Mouse (Mus musculus) spleen, adult 18-20 months (tissue): ENCODE data around the gene Cntnap4.

Source experiments
- DNase-seq, 2 experiments: peaks; one replicate each; pipeline ENCODE4 v3.0.0; 2022; ENCODE audit warnings: mixed read lengths in 2 of 2

Gene Cntnap4

DNA sequence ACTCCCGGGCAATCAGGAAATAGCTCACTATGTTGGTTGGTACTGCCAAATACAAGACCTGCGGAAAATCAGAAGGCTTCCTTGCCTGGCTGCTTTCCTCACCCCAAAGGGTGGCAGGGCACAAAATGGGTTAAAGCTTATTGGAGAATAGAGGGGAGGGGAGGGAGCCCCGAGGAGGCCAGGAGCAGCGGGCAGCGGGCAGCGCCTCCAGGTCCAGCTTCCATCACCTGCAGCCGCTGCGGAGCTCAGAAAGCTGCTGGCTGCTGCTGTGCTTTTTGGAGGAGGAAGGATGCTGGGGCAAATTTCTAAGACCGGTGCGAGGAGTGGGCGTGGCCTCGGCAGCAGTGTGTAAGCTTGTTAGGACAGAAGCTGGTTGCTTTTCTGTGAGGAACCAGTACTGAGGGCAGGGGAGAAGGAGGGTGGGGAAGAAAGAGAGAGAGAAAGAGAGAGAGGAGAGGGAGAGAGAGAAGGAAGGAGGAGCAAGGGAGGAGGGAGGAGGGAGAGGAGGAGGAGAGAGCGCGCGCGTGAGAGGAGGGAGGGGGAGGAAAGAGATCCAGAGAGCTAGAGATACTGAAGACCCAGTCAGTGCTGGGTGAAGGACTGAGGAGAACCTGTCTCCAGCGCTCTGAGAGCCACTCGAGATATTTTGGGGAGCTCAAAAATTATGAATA lies at the start of gene Cntnap4:
Cntnap4 (plus strand) TSS at position 573 of the 671 bp plus-strand sequence.
- no peak for DNase-seq

DNA sequence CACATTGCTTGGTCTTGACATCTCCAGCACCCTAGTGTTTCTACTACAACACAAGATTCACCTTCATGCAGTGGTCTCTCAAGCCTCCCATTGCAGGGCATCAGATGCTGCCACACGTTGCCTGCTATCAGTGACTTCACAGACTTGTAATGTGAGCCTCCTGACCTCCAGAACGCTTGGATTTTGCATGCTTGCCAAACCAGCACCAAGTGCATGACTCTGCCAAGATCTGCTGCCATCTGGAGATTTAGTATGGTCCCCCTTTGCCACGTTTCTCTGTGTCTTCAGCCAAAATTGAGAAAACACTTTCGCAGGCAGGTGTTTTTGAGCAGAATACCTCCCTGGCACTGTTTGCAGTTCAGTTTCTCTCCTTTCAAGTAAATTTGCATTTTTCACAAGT lies 12.5 kb upstream of the Cntnap4 start:
- DNase-seq = no peak

DNA sequence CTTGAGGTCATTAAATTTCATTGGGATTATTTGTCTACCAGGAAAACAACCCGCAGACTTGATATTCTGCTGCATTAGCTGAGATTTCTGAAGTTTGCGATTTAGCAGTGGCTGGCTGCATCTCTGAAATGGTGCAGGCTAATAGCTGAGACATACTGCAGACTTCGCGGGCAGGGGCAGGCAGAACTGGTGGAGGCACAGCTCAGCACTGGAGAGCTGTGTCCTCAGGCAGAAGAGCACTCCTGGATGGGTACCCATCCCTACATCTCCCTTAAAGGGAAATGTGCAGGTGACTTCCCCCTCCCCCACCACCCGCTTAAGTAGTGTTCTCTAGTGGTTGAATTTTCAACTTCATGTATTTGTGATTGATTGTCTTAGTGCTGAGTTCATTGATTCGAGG lies 698 bp downstream of the Cntnap4 start:
- DNase-seq = no peak

DNA sequence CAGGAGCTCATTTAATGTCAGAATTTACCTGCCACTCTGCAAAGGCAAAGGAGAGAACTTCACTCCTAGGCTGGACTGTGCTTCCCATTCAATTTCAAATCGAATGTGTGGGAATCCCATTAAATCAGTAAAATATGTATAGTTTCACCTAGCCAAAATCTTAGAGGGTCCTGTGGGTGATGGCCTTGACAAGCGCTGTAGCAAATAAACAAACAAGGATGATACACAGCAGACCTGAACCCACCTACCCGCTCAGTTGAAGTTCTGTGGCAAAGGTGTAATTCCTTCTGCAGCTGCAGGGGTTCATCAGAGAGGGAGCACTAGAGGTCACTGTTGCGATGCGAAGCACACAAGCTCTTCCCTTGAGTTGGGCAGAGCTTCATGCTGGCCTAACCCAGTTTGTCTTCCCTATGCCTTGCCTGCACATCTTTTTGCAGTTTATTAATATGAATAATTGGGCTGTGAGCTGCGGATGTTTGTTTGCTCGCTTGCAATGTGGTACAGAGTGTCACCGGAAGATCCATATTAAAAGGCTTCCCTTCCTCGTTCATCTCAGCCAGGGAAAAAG lies 1.6 kb downstream of the Cntnap4 start:
- DNase-seq = no peak

DNA sequence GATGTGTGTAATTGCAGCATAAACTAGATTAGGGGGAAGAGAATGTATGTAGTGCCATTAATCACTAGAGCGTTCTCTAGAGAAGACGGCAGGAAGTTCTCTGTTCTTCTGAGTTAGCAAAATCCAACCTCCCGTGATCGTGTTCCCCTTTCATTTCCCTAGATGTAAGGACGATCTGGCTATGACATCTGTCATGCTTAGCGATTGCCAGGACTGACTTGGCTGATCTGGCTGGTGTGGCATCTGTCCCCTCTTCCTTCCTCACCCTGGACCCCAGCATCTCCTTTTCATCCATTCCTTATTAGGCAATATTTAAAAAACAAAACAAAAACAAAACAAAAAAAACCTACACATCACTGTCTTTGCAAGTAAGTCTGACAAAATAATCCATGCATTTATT lies 11.6 kb downstream of the Cntnap4 start:
- DNase-seq = no peak

DNA sequence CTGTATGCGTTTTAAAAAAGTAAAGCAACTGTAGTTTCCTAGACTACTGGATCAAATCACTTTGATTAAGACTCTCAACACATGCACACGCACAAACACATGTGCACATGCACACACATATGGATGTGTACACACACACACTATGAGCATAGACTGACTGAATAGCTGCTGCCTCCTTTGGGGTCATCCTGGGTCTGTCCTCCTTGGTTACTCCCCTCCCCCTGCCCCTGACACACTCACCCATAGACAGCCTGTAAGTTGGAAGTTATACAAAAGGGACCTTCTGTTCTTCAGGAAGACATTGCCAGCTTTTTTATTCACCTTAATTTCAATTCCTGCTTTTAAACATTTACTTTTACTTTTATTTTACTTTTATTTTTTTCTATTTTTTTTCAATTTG lies 13.6 kb downstream of the Cntnap4 start:
- no peak for DNase-seq

DNA sequence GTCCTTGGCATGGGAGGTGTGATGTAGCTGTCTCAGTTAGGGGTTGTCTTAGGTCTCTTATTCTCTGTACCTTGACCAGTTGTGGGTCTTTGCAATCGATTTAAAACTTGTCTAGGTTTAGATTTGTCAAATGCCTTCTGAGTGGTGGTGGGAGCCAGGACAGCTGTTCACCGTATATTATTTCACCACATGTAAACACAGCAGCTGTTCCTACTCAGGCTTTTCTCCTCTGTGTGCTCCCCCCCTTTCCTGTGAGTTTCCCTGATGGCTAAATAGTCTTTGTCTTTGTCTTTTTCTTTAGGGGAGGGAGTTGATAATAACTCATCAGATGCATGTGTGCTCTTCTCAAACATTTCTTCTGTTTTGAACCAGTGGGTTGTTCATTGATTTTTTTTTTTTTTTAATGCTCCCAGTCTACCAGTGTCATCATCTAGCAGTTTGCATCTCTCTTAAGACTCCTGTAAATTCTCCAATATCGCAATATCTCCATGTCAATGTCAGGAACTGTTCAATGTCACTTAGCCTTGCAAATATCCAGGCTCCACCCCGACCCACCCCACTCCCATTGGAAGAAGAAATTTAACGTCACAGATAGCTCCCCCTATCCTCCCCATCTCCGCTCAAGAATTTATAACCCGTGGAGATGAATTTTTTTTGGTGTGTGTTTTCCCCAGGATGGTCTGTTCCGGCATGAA lies 18.7 kb downstream of the Cntnap4 start:
- DNase-seq = no peak

DNA sequence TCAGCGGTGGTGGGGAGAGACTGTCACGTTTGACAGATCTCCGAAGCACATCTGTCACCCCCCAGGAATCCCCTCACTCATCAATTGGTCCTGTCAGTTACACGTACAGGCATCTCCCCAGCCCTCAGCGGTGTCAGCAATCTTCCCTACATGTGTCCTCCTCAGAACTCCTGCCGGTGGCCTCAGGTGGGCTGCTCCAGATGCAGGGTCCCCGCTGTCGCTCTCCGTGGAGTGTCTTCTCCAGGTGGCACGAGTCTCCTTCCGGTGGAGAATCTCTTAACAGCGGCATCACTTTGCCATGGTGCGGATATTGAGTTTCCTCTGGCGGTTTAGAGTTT lies 19.2 kb downstream of the Cntnap4 start:
- no peak for DNase-seq

DNA sequence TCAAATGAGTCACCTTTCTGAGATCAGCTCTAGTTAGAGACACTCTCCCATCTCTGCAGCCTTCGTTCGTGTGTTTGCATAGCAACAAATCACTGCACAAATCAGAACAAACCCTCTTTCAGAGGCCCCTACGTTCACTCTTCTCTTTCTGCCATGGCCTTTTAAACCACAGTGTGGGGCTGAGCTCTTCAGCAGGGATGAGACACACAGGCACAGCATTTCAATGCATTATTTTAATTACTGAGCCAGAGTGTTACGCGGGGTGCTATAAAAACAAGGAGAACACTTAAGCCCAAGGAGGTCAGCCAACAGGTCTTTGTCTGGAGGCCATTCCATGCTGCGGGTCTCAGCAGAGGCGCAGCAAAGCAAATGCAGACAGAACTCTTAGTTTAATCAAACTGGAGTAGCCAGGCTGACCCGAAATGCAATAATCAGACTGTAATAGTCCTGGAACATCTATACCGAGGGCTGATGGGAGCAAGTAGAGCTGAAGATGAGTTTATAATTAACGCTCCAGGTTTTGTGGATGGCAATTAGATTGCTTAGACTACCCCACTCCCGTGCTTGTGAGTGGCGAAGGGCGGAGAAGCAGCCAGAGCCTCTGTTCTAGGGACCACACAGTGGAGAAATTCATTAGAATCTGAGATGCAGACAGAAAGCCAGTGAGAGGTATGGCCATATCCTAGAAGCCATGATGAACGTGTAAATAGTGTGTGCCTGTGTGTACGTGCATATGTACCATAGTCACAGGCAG lies 26.4 kb downstream of the Cntnap4 start:
- no peak for DNase-seq

DNA sequence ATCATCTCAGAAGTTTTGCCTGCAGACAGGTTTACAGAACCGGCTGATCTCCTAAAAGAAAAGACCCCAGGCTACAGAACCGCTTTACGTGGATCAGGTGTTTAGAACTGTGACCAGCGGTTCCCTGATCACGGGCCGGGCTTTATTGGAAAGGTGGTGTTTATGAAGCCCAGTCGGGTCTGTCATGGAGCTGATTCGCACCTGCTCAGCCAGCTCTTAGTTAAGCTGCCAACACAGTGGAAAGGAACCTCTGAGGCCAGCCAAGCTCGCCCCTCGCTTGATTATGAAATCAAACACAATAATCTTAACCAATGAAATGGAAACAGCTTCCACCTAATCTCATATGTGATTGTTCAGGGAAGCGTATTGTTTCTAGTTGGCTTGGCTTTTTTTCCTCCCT lies 30.1 kb downstream of the Cntnap4 start:
- no peak for DNase-seq

DNA sequence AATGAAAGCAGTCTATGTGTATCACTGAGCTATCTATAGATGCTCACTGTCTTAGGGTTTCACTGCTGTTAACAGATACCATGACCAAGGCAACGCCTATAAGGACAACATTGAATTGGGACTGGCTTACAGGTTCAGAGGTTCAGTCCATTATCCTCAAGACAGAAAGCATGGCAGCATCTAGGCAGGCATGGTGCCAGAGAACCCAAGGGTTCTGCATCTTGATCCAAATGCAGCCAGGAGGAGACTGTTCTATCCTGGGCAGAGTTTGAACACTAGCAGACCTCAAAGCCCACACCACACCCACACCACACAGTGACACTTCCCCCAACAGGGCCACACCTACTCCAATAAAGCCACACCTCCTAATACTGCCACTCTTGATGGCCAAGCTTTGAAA lies 31.3 kb downstream of the Cntnap4 start:
- no peak for DNase-seq

DNA sequence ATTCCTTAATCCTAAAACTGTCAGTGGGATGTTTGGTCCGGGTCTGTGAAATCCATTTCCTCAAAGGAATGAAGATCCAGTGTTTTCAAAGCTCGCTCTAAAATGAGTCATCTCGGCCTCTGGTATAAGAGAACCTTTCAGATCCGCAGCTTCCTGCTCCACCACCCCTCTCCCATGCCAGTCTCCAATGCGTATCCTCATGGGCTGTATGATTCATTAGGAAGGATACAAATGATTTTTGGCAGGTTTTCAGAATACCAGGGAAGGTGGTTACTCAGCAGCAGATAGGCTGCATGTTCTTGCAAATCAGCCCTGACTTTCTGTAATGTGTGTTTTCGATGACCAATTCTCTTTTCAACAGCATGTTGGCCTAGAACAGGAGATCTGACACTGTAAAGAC lies 40.3 kb downstream of the Cntnap4 start:
- no peak for DNase-seq

DNA sequence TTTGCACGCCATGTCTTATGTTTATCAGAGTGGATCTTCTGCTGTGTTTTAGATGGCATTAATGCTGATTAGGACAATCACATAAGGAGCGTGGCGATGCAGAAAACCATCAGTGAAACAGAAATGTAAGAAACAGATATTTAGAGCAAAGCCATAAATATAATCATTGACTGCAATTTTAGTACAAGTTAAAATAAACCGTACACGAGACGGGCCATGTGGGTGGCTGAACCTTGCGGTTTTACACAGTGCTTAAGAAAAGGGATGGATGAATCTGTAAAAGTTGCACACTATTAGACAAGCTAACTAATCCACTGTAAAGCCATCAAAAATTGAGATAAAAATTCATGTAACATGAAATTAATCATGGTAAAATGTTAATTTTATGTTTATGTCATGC lies 58.9 kb downstream of the Cntnap4 start:
- no peak for DNase-seq

DNA sequence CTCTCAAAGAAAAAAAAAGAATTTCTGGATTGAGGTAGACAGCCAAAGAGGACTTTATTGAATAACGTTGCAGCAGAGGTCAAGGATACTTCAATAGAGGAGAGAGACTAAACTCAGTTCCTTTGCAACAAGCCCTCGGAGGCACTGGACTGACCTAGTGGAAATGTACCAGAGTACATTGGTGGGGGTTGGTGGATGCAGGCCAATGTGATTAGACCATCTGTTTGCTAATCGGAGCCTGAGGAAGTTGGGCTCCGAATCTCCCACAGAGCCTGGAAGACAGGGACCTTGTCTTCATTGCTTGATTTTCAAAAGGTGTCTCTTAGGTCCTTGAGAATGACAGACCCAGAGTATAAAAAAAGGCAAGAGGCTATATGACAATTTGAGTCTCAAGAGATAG lies 82.8 kb downstream of the Cntnap4 start:
- DNase-seq = no peak

DNA sequence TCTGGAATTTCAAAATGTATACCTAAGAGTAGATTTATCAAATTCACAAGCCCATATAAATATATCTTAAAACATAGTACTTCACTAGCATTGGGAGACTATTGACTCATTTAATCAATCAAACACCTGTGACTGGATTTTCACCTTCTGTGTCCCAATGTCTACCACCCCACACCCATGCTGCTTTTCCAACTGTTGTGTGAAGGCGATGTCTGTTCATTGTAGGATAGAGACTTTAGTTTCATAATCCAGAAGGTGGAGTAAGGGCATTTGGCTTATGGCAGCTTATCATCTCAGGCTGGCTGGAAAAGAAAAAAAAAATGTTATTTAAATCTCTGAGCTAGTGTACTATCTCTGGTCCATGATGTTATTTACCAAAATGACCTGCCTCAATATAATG lies 83.4 kb downstream of the Cntnap4 start:
- DNase-seq = no peak

DNA sequence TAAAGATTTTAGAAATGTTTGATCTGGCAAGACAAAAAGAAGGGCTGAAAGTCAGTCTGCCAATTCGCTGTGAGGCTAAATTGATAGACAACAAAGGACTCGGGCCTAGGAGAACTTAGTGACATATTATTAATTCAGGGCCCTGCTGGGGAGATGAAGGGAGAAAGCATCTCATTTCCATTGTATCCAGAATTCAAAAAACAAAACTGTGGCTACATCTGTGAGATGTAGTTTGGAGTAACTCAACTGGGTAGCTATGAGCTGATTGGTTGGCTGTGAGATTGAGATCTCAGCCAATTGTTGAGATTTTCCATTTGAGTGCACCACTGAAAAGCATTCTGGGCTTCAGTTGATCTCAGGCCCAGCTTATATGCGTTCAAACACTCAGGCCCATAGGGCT lies 84.2 kb downstream of the Cntnap4 start:
- DNase-seq = no peak

DNA sequence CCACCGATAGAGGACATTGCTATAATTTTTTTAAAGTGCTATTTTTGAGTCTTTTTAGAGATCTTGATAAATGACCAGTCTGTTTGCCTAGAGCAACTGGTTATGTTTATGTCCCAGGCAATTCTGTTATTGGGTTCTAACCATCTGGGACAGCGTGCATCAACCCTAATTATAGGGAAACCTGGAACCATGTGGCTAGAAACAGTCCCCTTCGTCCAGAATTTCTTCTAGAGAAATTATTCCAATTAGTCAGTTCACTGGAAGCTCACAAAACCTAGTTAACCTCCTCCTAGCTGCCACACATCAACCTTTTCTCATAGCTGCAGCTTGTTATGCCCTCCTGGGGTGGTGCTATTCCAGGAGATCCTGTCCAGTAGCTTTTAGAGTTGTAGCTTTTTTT lies 94.2 kb downstream of the Cntnap4 start:
- DNase-seq = no peak

DNA sequence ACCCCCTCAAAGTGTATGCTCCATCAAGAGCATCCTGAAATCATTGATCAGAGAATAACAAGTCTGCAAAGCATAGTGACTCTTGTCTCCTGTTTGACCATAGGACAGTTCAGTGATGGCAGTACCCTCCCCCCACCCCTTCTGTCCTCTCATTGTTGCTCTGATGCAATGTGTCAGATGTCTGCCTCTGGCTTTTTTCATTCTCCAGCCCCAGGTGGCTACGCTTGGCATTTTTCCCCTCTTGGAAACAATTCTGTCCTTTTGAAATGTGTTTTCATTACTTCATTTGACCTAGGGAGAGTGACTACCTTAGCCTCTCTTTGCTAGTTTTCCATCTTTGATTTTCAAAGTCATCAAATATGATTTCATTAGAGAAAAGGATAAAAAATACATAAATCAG lies 104.8 kb downstream of the Cntnap4 start:
- DNase-seq = no peak

DNA sequence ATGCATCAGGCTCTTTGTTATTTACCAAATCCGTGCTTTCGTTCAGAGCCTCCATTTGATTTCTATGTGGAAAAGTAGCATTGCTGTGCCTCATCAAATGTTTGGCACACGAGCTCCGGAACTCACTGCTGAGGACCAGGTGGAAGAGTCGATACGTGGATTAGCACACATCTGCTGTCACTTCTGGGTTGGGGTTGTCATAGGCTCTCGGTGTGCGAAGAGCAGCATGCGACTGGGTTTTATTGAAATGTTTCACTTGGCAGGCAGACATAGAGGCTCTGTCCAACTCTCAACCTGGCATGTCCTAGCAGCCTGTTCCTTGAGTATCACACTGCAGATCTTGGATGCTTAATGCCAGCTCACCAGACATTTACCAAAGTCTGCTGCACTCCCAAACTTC lies 111.9 kb downstream of the Cntnap4 start:
- DNase-seq = no peak

DNA sequence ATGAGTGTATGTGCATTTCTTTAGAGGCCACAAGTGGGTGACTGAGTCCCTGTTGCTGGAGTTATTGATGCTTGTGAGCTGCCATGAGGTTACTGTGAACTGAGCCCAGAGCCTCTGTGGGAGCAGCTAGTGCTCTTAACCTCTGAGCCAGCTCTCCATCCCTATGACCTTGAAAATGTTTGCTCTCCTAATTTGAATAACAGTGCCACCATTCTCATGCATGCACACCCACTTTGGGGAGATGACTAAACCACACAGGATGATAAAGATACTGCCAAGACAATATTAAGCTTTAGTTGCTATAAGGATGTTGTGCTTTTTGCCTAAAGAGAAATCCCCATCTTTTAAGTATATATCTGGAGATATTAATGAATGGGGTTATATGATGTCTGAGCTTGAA lies 125.9 kb downstream of the Cntnap4 start:
- no peak for DNase-seq

DNA sequence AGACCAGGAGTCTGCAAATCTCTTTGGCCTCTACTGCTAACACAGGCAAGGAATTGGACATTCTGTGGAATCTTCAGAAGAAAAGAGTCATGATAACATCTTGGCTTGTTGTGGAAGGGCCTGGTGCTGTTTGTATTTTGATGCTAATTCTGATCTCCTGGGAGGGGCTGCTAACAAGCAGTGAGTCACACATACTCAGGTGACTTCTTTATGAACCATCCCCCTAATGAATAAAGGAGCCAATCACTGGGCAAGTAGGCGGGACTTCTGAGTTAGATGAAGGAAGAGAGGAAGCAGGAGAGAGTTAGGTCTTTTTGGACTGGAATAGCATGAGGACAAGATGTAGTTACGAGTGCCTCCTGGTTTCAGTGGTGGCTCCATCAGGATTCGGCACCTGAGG lies 128.3 kb downstream of the Cntnap4 start:
- no peak for DNase-seq

DNA sequence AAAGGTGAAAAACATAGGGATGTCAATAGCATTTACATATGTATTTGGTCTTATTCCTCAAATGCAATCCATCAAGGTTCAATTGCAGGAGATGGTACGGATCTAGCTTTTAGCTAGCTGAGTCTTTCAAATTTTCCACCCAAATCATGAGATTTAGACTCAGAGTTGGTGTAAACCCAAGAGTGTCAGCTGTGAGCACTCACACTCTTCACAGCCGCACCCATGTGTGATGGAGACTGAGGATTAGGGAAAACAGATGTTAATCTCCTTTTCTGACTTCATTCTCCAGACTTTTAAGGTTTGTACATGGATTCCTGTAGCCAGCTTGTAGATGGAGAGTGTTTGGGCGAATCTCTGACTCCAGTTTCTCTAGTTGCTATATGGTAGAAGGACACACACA lies 147.1 kb downstream of the Cntnap4 start:
- no peak for DNase-seq

DNA sequence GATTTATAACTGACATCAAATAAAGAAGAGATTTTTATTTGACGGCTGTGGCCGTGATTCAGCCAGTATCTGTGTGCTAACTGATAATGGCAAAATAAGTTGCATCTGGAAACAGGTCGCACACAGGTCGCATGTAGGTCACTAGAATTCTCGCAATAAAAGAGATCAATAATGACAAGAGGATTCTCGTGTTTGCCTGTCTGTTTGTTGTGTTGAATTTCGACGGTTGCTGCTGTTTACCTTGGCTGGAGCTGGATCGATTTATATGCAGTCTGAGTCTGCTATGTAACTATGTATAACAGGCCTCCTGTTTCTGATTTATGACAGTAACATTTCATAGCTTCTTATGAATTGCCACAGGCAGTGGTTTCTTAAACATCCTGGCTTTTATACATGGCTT lies 155.1 kb downstream of the Cntnap4 start:
- DNase-seq = no peak
